Mouse (Mus musculus) A20 (cell line): ENCODE results near the gene Leprot.
A peak's percentile ranks its signal among the peaks of the same experiment; 100 is the strongest.

Experiments
- DNase-seq: peaks from one replicate; pipeline ENCODE4 v3.0.0-alpha.2; 2011; ENCODE audit warnings: low read depth, low spot score

Leprot gene

GRCm38 (mm10) chr4:101647196-101647905, at the start of gene Leprot:
Gene Leprot, plus strand, starts transcription at chr4:101647718.
- DNase-seq, result peak; percentile 95

GRCm38 (mm10) chr4:101601758-101602157, 45.8 kb upstream of the Leprot start:
- peak; percentile 10 for DNase-seq

GRCm38 (mm10) chr4:101603635-101604034, 43.9 kb upstream of the Leprot start:
- DNase-seq, result no peak

- no peak for DNase-seq
Measured at GRCm38 (mm10) chr4:101616520-101616919, 31.0 kb upstream of the Leprot start.

GRCm38 (mm10) chr4:101617742-101618141, 29.8 kb upstream of the Leprot start:
- no peak for DNase-seq

- DNase-seq, result no peak
Measured at GRCm38 (mm10) chr4:101620206-101620605, 27.3 kb upstream of the Leprot start.

- no peak for DNase-seq
Measured at GRCm38 (mm10) chr4:101621241-101621640, 26.3 kb upstream of the Leprot start.

- no peak for DNase-seq
Measured at GRCm38 (mm10) chr4:101625278-101625677, 22.2 kb upstream of the Leprot start.

GRCm38 (mm10) chr4:101635596-101635995, 11.9 kb upstream of the Leprot start:
- DNase-seq, result no peak

GRCm38 (mm10) chr4:101637472-101637871, 10.0 kb upstream of the Leprot start:
- DNase-seq, result peak; percentile 27

- DNase-seq, result no peak
Measured at GRCm38 (mm10) chr4:101640631-101641030, 6.9 kb upstream of the Leprot start.

- peak; percentile 22 for DNase-seq
Measured at GRCm38 (mm10) chr4:101642708-101643107, 4.8 kb upstream of the Leprot start.

GRCm38 (mm10) chr4:101643216-101643615, 4.3 kb upstream of the Leprot start:
- DNase-seq, result no peak

GRCm38 (mm10) chr4:101646857-101647195, 692 bp upstream of the Leprot start:
- DNase-seq, result no peak

- DNase-seq, result no peak
Measured at GRCm38 (mm10) chr4:101647976-101648642, 591 bp downstream of the Leprot start.

- DNase-seq, result peak; percentile 25
Measured at GRCm38 (mm10) chr4:101648745-101649144, 1.2 kb downstream of the Leprot start.

- DNase-seq, result peak; percentile 25
Measured at GRCm38 (mm10) chr4:101650961-101651360, 3.4 kb downstream of the Leprot start.

GRCm38 (mm10) chr4:101654256-101654655, 6.7 kb downstream of the Leprot start:
- no peak for DNase-seq

GRCm38 (mm10) chr4:101654788-101655414, 7.4 kb downstream of the Leprot start:
- DNase-seq, result no peak

- no peak for DNase-seq
Measured at GRCm38 (mm10) chr4:101655415-101655790, 7.9 kb downstream of the Leprot start.

- no peak for DNase-seq
Measured at GRCm38 (mm10) chr4:101656056-101656455, 8.5 kb downstream of the Leprot start.

- peak; percentile 50 for DNase-seq
Measured at GRCm38 (mm10) chr4:101656956-101657570, 9.5 kb downstream of the Leprot start.
